Mouse (Mus musculus): ENCODE data around the gene Cep131.

DNA sequence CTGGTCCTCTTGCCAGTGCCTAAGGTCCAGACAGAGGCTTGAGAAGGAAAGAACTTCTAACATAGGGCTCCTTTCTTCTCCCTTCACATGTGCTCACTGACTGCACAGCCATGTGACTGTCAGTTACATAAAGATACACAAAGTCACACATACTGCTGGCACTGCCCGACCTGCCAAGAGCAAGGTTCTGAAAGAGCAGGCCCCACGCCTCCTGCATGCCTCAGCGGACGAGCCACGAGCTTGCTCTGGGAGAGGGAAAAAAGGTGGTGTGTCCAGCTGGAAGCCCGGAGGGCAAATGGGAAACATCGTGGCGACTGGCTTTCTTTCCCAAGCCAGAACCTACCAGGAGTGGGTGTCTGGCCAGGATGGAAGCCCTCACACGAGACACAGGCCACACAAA, 21.2 kb upstream of the Cep131 start:
- no peak for TF ChIP-seq POLR2A (IDR thresholded peaks at IDR 0.05; ENCODE audit: insufficient read length, low read depth)
- TF ChIP-seq USF1 (IDR thresholded peaks at IDR 0.05; ENCODE audit: low read depth) = no peak
- TF ChIP-seq TCF12 (IDR thresholded peaks at IDR 0.05; ENCODE audit: insufficient read depth, poor library complexity, severe bottlenecking) = no peak
- no peak for TF ChIP-seq MAX (IDR thresholded peaks at IDR 0.05; ENCODE audit: low read depth)
- TF ChIP-seq MYOD1 (IDR thresholded peaks at IDR 0.05; ENCODE audit: control insufficient read depth in 1 of 3, insufficient read length in 2 of 3, low read depth in 2 of 3) = no peak
- no peak for TF ChIP-seq E2F4 (IDR thresholded peaks at IDR 0.05; ENCODE audit: insufficient read depth)
- no peak for TF ChIP-seq CEBPB (IDR thresholded peaks at IDR 0.05; ENCODE audit: insufficient read depth, poor library complexity, severe bottlenecking)
- no peak for TF ChIP-seq SRF (IDR thresholded peaks at IDR 0.05; ENCODE audit: control insufficient read depth, insufficient read length, low read depth)
- TF ChIP-seq TCF3 (IDR thresholded peaks at IDR 0.05; ENCODE audit: insufficient read length, low read depth) = no peak
